Mouse (Mus musculus) WW6 (cell line): Measurements from ENCODE around the gene Gnat1.
A peak's percentile ranks its signal among the peaks of the same experiment; 100 is the strongest.

ENCODE experiments used
- DNase-seq: peaks from one replicate; pipeline ENCODE4 v3.0.0-alpha.2; 2013; ENCODE audit warnings: low read depth, low spot score

The Gnat1 gene

GRCm38 (mm10) chr9:107679501-107679900 lies at the start of gene Gnat1:
Gene Gnat1, minus strand, starts transcription at chr9:107679712.
- DNase-seq: no peak

- no peak for DNase-seq
Observed at GRCm38 (mm10) chr9:107728919-107729670, 49.6 kb upstream of the Gnat1 start.

- DNase-seq: no peak
Observed at GRCm38 (mm10) chr9:107727041-107727440, 47.5 kb upstream of the Gnat1 start.

- DNase-seq: no peak
Observed at GRCm38 (mm10) chr9:107724796-107725195, 45.3 kb upstream of the Gnat1 start.

GRCm38 (mm10) chr9:107723794-107724531 lies 44.5 kb upstream of the Gnat1 start:
- DNase-seq: no peak

GRCm38 (mm10) chr9:107723292-107723691 lies 43.8 kb upstream of the Gnat1 start:
- no peak for DNase-seq

GRCm38 (mm10) chr9:107718781-107719540 lies 39.4 kb upstream of the Gnat1 start:
- DNase-seq: no peak

GRCm38 (mm10) chr9:107716951-107717350 lies 37.4 kb upstream of the Gnat1 start:
- DNase-seq: no peak

GRCm38 (mm10) chr9:107715632-107716031 lies 36.1 kb upstream of the Gnat1 start:
- no peak for DNase-seq

- DNase-seq: no peak
Observed at GRCm38 (mm10) chr9:107714221-107714952, 34.9 kb upstream of the Gnat1 start.

GRCm38 (mm10) chr9:107709697-107710483 lies 30.4 kb upstream of the Gnat1 start, which contains the start of gene Sema3f:
Gene Sema3f, minus strand, starts transcription at chr9:107710475.
- peak; percentile 42 for DNase-seq

GRCm38 (mm10) chr9:107709096-107709696 lies 29.7 kb upstream of the Gnat1 start:
- DNase-seq: no peak

- DNase-seq: no peak
Observed at GRCm38 (mm10) chr9:107708439-107709095, 29.1 kb upstream of the Gnat1 start.

- no peak for DNase-seq
Observed at GRCm38 (mm10) chr9:107707701-107708438, 28.4 kb upstream of the Gnat1 start.

GRCm38 (mm10) chr9:107706781-107707211 lies 27.3 kb upstream of the Gnat1 start:
- DNase-seq: no peak

GRCm38 (mm10) chr9:107703337-107704122 lies 24.0 kb upstream of the Gnat1 start:
- no peak for DNase-seq

- no peak for DNase-seq
Observed at GRCm38 (mm10) chr9:107702606-107703185, 23.2 kb upstream of the Gnat1 start.

GRCm38 (mm10) chr9:107701594-107701993 lies 22.1 kb upstream of the Gnat1 start:
- DNase-seq: no peak
